Mouse (Mus musculus): ENCODE data around the gene Ust.
A peak's percentile ranks its signal among the peaks of the same experiment; 100 is the strongest.

Gene Ust

GRCm38 (mm10) chr10:8498951-8499891 lies 19.4 kb downstream of the Ust start:
- no peak for DNase-seq (ENCODE audit: low spot score)

GRCm38 (mm10) chr10:8495543-8496141 lies 23.0 kb downstream of the Ust start:
- no peak for DNase-seq (ENCODE audit: low spot score)

GRCm38 (mm10) chr10:8491909-8492591 lies 26.6 kb downstream of the Ust start:
- no peak for DNase-seq (ENCODE audit: low spot score)

- DNase-seq (ENCODE audit: low spot score), result no peak
Measured at GRCm38 (mm10) chr10:8487388-8487787, 31.2 kb downstream of the Ust start.

GRCm38 (mm10) chr10:8484487-8484886 lies 34.1 kb downstream of the Ust start:
- DNase-seq (ENCODE audit: low spot score), result no peak

GRCm38 (mm10) chr10:8482779-8483178 lies 35.8 kb downstream of the Ust start:
- DNase-seq (ENCODE audit: low spot score), result no peak

GRCm38 (mm10) chr10:8479779-8480178 lies 38.8 kb downstream of the Ust start:
- DNase-seq (ENCODE audit: low spot score), result no peak

GRCm38 (mm10) chr10:8477936-8478335 lies 40.7 kb downstream of the Ust start:
- no peak for DNase-seq (ENCODE audit: low spot score)

GRCm38 (mm10) chr10:8471995-8472394 lies 46.6 kb downstream of the Ust start:
- no peak for DNase-seq (ENCODE audit: low spot score)

GRCm38 (mm10) chr10:8471012-8471411 lies 47.6 kb downstream of the Ust start:
- DNase-seq (ENCODE audit: low spot score), result no peak

- no peak for DNase-seq (ENCODE audit: low spot score)
Measured at GRCm38 (mm10) chr10:8469516-8469915, 49.1 kb downstream of the Ust start.

GRCm38 (mm10) chr10:8468651-8469386 lies 49.8 kb downstream of the Ust start:
- no peak for DNase-seq (ENCODE audit: low spot score)

GRCm38 (mm10) chr10:8465918-8466317 lies 52.7 kb downstream of the Ust start:
- no peak for DNase-seq (ENCODE audit: low spot score)

- no peak for DNase-seq (ENCODE audit: low spot score)
Measured at GRCm38 (mm10) chr10:8465216-8465615, 53.4 kb downstream of the Ust start.

GRCm38 (mm10) chr10:8461372-8461771 lies 57.3 kb downstream of the Ust start:
- DNase-seq (ENCODE audit: low spot score), result no peak

GRCm38 (mm10) chr10:8454711-8455110 lies 63.9 kb downstream of the Ust start:
- peak; percentile 33 for DNase-seq (ENCODE audit: low spot score)

- no peak for DNase-seq (ENCODE audit: low spot score)
Measured at GRCm38 (mm10) chr10:8447681-8448080, 70.9 kb downstream of the Ust start.

GRCm38 (mm10) chr10:8446972-8447371 lies 71.7 kb downstream of the Ust start:
- DNase-seq (ENCODE audit: low spot score), result no peak

GRCm38 (mm10) chr10:8444052-8444451 lies 74.6 kb downstream of the Ust start:
- no peak for DNase-seq (ENCODE audit: low spot score)

GRCm38 (mm10) chr10:8431857-8432256 lies 86.8 kb downstream of the Ust start:
- no peak for DNase-seq (ENCODE audit: low spot score)

GRCm38 (mm10) chr10:8428787-8429778 lies 89.5 kb downstream of the Ust start:
- DNase-seq (ENCODE audit: low spot score), result no peak

Data from MN1 (cell line).